Mouse (Mus musculus): Measurements from ENCODE around the gene Prkcq. TPM values are rescaled to one million over a fixed set of nuclear protein-coding genes. Genes with fewer than 3 reads are reported as not detected.

Gene Prkcq
- polyA plus RNA-seq, 1 experiment: 5.1 TPM

DNA sequence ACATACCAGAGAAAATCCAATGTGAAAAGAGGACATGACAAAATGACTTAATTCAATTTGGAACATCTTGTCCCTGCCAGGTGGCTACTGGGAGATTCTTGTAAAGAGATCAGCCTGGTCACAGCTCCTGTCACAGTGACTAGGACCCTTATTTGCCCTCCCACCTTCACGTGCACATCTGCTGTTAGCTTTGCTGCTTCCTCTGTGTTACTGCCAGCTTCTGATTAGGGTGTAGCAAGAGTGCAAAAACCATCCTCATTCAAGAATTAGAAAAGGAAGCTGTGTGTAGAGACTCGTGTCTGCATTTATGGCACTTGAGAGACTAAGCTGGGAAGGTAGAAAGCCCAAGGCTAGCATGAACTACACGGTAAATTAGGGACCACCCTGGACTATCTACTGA, 59.2 kb downstream of the Prkcq start:
- no peaks in the 10 kb centered on the region for H3K4me1 ChIP-seq (ENCODE audit: control insufficient read depth, insufficient read depth, low read length)
- 72% methylated on average over 3 of the region's 3 CpGs for WGBS
- H3K4me3 ChIP-seq (ENCODE audit: insufficient read depth, low read depth, low read length): no peak overlapping the region
- H3K36me3 ChIP-seq (ENCODE audit: control insufficient read depth, insufficient read depth, low read length): no peaks in the 10 kb centered on the region
- TF ChIP-seq CTCF (conservative IDR thresholded peaks at IDR 0.05; ENCODE audit: insufficient read depth, insufficient read length, low read depth, low read length): no peak
- no peak for TF ChIP-seq POLR2A (IDR thresholded peaks at IDR 0.05; ENCODE audit: low read depth, low read length)
- no peak for DNase-seq
- H3K27ac ChIP-seq (ENCODE audit: insufficient read depth, low read depth, low read length): no peak overlapping the region
- H3K27me3 ChIP-seq (replicated peaks; ENCODE audit: control insufficient read depth, insufficient read depth, low read length): no peaks in the 10 kb centered on the region

DNA sequence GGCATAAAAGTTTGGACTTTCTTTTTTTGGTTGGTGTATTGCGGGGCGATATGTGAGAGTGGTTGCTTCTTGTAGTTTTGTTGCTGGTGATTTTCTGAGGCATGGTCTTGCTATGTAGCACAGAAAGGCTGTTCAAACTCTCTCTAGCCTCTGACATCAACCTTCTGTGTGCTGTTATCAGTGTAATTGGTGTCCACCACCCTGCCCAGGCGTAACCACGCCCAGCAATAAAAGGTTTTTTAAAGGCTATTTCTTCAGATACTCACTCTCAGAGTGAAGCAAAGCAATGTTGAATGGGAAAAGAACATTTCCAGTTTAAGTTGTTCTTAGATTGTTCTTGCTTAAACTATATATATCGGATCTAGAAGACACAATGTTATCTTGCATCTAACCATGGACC, 60.1 kb downstream of the Prkcq start:
- no peak overlapping the region for H3K4me3 ChIP-seq (ENCODE audit: insufficient read depth, low read depth, low read length)
- H3K27me3 ChIP-seq (replicated peaks; ENCODE audit: control insufficient read depth, insufficient read depth, low read length): no peaks in the 10 kb centered on the region
- no peak overlapping the region for H3K27ac ChIP-seq (ENCODE audit: insufficient read depth, low read depth, low read length)
- WGBS: 97% methylated on average over 5 of the region's 5 CpGs
- no peak for TF ChIP-seq CTCF (conservative IDR thresholded peaks at IDR 0.05; ENCODE audit: insufficient read depth, insufficient read length, low read depth, low read length)
- no peak for TF ChIP-seq POLR2A (IDR thresholded peaks at IDR 0.05; ENCODE audit: low read depth, low read length)
- no peaks in the 10 kb centered on the region for H3K4me1 ChIP-seq (ENCODE audit: control insufficient read depth, insufficient read depth, low read length)
- DNase-seq: no peak
- no peaks in the 10 kb centered on the region for H3K36me3 ChIP-seq (ENCODE audit: control insufficient read depth, insufficient read depth, low read length)

DNA sequence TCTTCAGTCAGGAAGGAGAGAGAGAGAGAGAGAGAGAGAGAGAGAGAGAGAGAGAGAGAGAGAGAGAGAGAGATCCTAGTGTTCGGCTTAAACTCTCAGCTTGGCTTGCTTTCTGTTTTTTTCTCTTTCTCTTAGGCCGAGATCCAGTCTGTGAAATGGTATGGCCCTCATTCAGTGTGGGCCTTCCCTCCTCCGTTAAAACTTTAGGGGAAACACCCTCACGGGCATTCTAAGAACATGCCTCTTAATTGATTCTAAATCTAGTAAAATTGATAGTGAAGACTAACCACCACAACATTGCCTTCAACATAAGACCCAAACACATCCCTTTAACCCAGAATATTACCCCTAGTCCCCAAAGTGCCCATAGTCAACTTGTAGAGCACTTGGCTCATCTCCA, 66.3 kb downstream of the Prkcq start:
- H3K4me1 ChIP-seq (ENCODE audit: control insufficient read depth, insufficient read depth, low read length): peaks cover 3% of the 10 kb centered on the region; the same call in 1 of the 2 replicates
- 90% methylated on average over 4 of the region's 4 CpGs for WGBS
- no peak overlapping the region for H3K27ac ChIP-seq (ENCODE audit: insufficient read depth, low read depth, low read length)
- TF ChIP-seq POLR2A (IDR thresholded peaks at IDR 0.05; ENCODE audit: low read depth, low read length): no peak
- no peak for TF ChIP-seq CTCF (conservative IDR thresholded peaks at IDR 0.05; ENCODE audit: insufficient read depth, insufficient read length, low read depth, low read length)
- no peaks in the 10 kb centered on the region for H3K27me3 ChIP-seq (replicated peaks; ENCODE audit: control insufficient read depth, insufficient read depth, low read length)
- no peak for DNase-seq
- no peak overlapping the region for H3K4me3 ChIP-seq (ENCODE audit: insufficient read depth, low read depth, low read length)
- H3K36me3 ChIP-seq (ENCODE audit: control insufficient read depth, insufficient read depth, low read length): no peaks in the 10 kb centered on the region

DNA sequence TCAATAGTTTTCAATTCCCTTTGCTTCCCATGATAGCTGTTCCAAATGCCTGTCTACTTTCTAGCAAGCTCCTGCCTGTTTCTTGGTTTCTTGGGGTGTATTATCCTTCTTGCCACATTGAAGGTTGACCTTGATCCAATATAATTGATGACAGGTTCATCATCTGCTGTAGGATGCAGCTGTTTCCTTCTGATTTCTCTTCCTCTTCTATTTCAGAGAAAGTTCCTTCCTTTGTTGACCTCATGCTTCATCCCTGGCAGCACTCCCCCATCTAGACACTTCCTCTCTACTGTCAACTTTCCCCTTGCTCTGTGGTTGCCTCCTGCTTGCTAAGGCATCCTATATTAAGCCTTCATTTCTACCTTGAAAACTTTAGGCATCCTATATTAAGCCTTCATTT, 67.6 kb downstream of the Prkcq start:
- peak; percentile 34 for DNase-seq

DNA sequence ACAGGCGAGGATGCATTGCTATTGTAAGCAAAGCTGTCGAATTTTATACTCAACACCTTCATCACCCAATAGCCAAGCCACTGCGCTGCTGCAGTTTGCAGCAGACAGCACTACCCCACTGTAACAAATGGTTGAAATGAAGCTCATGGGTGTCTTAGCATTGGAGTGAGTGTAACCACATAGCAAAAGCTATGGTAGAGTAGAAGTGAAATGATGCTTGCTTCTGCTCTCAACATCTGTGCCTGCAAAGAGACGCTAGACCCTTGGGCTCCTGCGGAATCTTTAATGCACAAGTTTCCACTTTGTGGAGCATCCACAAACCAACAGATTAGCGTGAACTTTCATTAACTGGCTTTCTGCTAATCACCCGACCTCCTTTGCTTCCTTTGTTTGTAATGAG, 74.0 kb downstream of the Prkcq start:
- DNase-seq: no peak
- WGBS: 89% methylated on average over 7 of the region's 7 CpGs
- Histone ChIP-seq H3K27ac (ENCODE audit: insufficient read depth, low read depth, low read length) (no peak overlapping the region), H3K4me3 (ENCODE audit: insufficient read depth, low read depth, low read length) (no peak overlapping the region), H3K27me3 (replicated peaks; ENCODE audit: control insufficient read depth, insufficient read depth, low read length) (no peaks in the 10 kb centered on the region), H3K4me1 (ENCODE audit: control insufficient read depth, insufficient read depth, low read length) (no peaks in the 10 kb centered on the region), H3K36me3 (ENCODE audit: control insufficient read depth, insufficient read depth, low read length) (no peaks in the 10 kb centered on the region)
- TF ChIP-seq POLR2A (IDR thresholded peaks at IDR 0.05; ENCODE audit: low read depth, low read length): no peak
- no peak for TF ChIP-seq CTCF (conservative IDR thresholded peaks at IDR 0.05; ENCODE audit: insufficient read depth, insufficient read length, low read depth, low read length)

More for the DNA sequence above, 67.6 kb downstream of the Prkcq start:
- Histone ChIP-seq H3K4me1 (ENCODE audit: control insufficient read depth, insufficient read depth, low read length) (peaks cover 3% of the 10 kb centered on the region; the same call in 1 of the 2 replicates), H3K36me3 (ENCODE audit: control insufficient read depth, insufficient read depth, low read length) (no peaks in the 10 kb centered on the region), H3K4me3 (ENCODE audit: insufficient read depth, low read depth, low read length) (no peak overlapping the region), H3K27ac (ENCODE audit: insufficient read depth, low read depth, low read length) (no peak overlapping the region), H3K27me3 (replicated peaks; ENCODE audit: control insufficient read depth, insufficient read depth, low read length) (no peaks in the 10 kb centered on the region)
- TF ChIP-seq CTCF (conservative IDR thresholded peaks at IDR 0.05; ENCODE audit: insufficient read depth, insufficient read length, low read depth, low read length): no peak
- TF ChIP-seq POLR2A (IDR thresholded peaks at IDR 0.05; ENCODE audit: low read depth, low read length): no peak

DNA sequence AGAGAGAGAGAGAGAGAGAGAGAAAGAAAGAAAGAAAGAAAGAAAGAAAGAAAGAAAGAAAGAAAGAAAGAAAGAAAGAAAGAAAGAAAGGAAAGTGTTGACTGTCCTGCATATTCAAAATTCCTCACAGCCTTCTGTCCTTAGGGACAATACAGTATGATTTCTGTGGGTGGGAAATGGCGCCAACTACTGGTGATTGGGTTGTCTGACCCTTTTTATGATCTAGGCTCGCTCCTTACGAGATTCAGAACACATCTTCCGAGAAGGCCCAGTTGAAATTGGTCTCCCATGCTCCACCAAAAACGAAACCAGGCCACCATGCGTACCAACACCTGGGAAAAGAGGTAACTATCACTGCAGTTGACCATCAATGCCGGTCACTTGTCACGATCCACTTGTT, 82.0 kb downstream of the Prkcq start:
- peaks cover 2% of the 10 kb centered on the region; the same call in 1 of the 2 replicates for H3K4me1 ChIP-seq (ENCODE audit: control insufficient read depth, insufficient read depth, low read length)
- peak; percentile 70 for DNase-seq
- TF ChIP-seq CTCF (conservative IDR thresholded peaks at IDR 0.05; ENCODE audit: insufficient read depth, insufficient read length, low read depth, low read length): peak; percentile 37; the same call in 1 of the 2 replicates
- no peak for TF ChIP-seq POLR2A (IDR thresholded peaks at IDR 0.05; ENCODE audit: low read depth, low read length)
- no peaks in the 10 kb centered on the region for H3K36me3 ChIP-seq (ENCODE audit: control insufficient read depth, insufficient read depth, low read length)
- no peaks in the 10 kb centered on the region for H3K27me3 ChIP-seq (replicated peaks; ENCODE audit: control insufficient read depth, insufficient read depth, low read length)
- 59% methylated on average over 8 of the region's 8 CpGs for WGBS
- H3K27ac ChIP-seq (ENCODE audit: insufficient read depth, low read depth, low read length): no peak overlapping the region
- H3K4me3 ChIP-seq (ENCODE audit: insufficient read depth, low read depth, low read length): no peak overlapping the region

DNA sequence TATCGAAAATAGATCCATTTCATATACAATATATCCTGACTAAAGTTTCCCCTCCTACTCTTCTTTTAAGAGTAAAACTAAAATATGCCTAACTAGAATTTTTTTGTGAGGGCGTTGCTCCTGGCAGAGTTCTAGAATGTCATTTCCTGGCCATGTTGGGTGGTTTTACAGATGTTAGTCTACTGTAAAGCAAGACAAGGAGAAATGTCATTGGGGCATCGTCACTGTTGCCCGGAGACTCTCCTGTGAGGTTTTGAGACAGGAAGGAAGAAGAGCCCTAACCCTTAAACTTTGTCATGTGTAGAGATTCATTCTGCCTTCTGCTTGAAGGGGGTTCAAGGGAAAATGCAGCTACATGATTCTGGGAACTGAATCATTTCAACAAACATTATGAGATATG, 82.5 kb downstream of the Prkcq start:
- Histone ChIP-seq H3K4me3 (ENCODE audit: insufficient read depth, low read depth, low read length) (no peak overlapping the region), H3K27me3 (replicated peaks; ENCODE audit: control insufficient read depth, insufficient read depth, low read length) (no peaks in the 10 kb centered on the region), H3K36me3 (ENCODE audit: control insufficient read depth, insufficient read depth, low read length) (no peaks in the 10 kb centered on the region), H3K4me1 (ENCODE audit: control insufficient read depth, insufficient read depth, low read length) (peaks cover 2% of the 10 kb centered on the region; the same call in 1 of the 2 replicates), H3K27ac (ENCODE audit: insufficient read depth, low read depth, low read length) (no peak overlapping the region)
- no peak for DNase-seq
- TF ChIP-seq POLR2A (IDR thresholded peaks at IDR 0.05; ENCODE audit: low read depth, low read length) (no peak), CTCF (conservative IDR thresholded peaks at IDR 0.05; ENCODE audit: insufficient read depth, insufficient read length, low read depth, low read length) (no peak)
- 89% methylated on average over 4 of the region's 4 CpGs for WGBS

Measured in kidney, adult 2 months (tissue).